16 mouse cellular contexts compared by ENCODE assay signal in genomic region chr2:79371326-79372153, GRCm38 (mm10).
A peak's percentile ranks its signal among the peaks of the same experiment; 100 is the strongest.
DNase-seq lines count a peak whose midpoint lies in the region; ATAC-seq and TF ChIP-seq lines count a peak whose summit lies in the region.
"Had no signal": no experiment of that assay in that cellular context is flagged by ENCODE, and none has a peak within 500 bp of the region (broad histone marks: within the 10 kb centered on the region; RNA-seq: fewer than 3 reads in every experiment).

No protein-coding gene starts in this region.

- no peak overlapping the region for H3K4me2 ChIP-seq in kidney, embryonic 16.5 days (replicated peaks; ENCODE audit: low read depth, low read length)
- H3K4me2 ChIP-seq: forebrain, embryonic 15.5 days; hindbrain, embryonic 15.5 days; neural tube, embryonic 15.5 days had no signal

- peaks cover 0 to 6% of the 10 kb centered on the region in 2 experiments; a peak in 3 of 4 replicates for H3K27me3 ChIP-seq in MEL (ENCODE audit: control insufficient read depth in 1 of 2, insufficient read depth in 2 of 2, low read length in 2 of 2)
- H3K27me3 ChIP-seq in kidney, embryonic 16.5 days (ENCODE audit: insufficient read depth, low read length) = no peaks in the 10 kb centered on the region
- H3K27me3 ChIP-seq: forebrain, embryonic 15.5 days; hindbrain, embryonic 15.5 days; neural tube, embryonic 15.5 days had no signal

- TF ChIP-seq RAD21 in MEL (IDR thresholded peaks at IDR 0.05; ENCODE audit: low read depth, low read length) = no peak

- H3K27ac ChIP-seq in layer of hippocampus, adult 2 months = no peak overlapping the region
- H3K27ac ChIP-seq in MEL (ENCODE audit: control insufficient read depth, low read depth, low read length) = peak overlapping the region; percentile 16
- H3K27ac ChIP-seq in kidney, embryonic 16.5 days (ENCODE audit: low read length) = no peak overlapping the region
- H3K27ac ChIP-seq: embryonic facial prominence, embryonic 10.5 days; forebrain, embryonic 15.5 days; heart, embryonic 10.5 days; hindbrain, embryonic 15.5 days; neural tube, embryonic 15.5 days; stomach, postnatal 0 days had no signal

- 0 out of 2 replicates have a peak, but pooled peaks cover 1% of the 10 kb centered on the region for H3K79me2 ChIP-seq in MEL (ENCODE audit: control insufficient read depth, insufficient read depth, low read length, poor library complexity)

- TF ChIP-seq CTCF in layer of hippocampus, adult 2 months (conservative IDR thresholded peaks at IDR 0.05) = no peak
- no peak for TF ChIP-seq CTCF in MEL (IDR thresholded peaks at IDR 0.05 in 2 of 3, conservative IDR thresholded peaks at IDR 0.05 in 1 of 3; ENCODE audit: control insufficient read depth in 1 of 3, insufficient read depth in 1 of 3, low read depth in 2 of 3, low read length in 3 of 3, poor library complexity in 1 of 3, severe bottlenecking in 1 of 3)
- no peak for TF ChIP-seq CTCF in lung, adult 2 months (IDR thresholded peaks at IDR 0.05; ENCODE audit: insufficient read depth, low read length)

- ATAC-seq in kidney, embryonic 16.5 days (ENCODE audit: low FRiP score, low TSS enrichment) = no peak
- ATAC-seq: forebrain, embryonic 15.5 days; intestine, embryonic 16.5 days; midbrain, embryonic 16.5 days had no signal

- no peaks in the 10 kb centered on the region for H3K9me3 ChIP-seq in MEL (replicated peaks; ENCODE audit: insufficient read depth, low read length)
- H3K9me3 ChIP-seq in kidney, embryonic 16.5 days (ENCODE audit: low read length) = no peaks in the 10 kb centered on the region
- H3K9me3 ChIP-seq: embryonic facial prominence, embryonic 10.5 days; forebrain, embryonic 15.5 days; heart, embryonic 10.5 days; hindbrain, embryonic 15.5 days; neural tube, embryonic 15.5 days had no signal

- TF ChIP-seq EP300 in MEL (IDR thresholded peaks at IDR 0.05; ENCODE audit: low read depth in 1 of 2, low read length in 2 of 2) = peak in 1 of 2 experiments; percentile 32; a peak in 1 of 4 replicates

- H3K4me1 ChIP-seq in MEL (ENCODE audit: control insufficient read depth in 1 of 2, insufficient read depth in 2 of 2, low read length in 2 of 2) = peaks cover 3 to 4% of the 10 kb centered on the region in 2 experiments; a peak in 3 of 4 replicates
- H3K4me1 ChIP-seq in kidney, embryonic 16.5 days (ENCODE audit: insufficient read depth, low read length) = 0 out of 2 replicates have a peak, but pooled peaks cover 4% of the 10 kb centered on the region
- H3K4me1 ChIP-seq in lung, adult 2 months (ENCODE audit: control insufficient read depth, insufficient read depth, low read length) = no peaks in the 10 kb centered on the region
- H3K4me1 ChIP-seq: forebrain, embryonic 15.5 days; heart, embryonic 10.5 days; neural tube, embryonic 15.5 days had no signal

- H3K36me3 ChIP-seq in MEL (ENCODE audit: control insufficient read depth in 1 of 2, insufficient read depth in 2 of 2, low read length in 2 of 2) = peaks cover 0 to 5% of the 10 kb centered on the region in 2 experiments; a peak in 2 of 4 replicates
- H3K36me3 ChIP-seq in kidney, embryonic 16.5 days (ENCODE audit: insufficient read depth, low read length) = no peaks in the 10 kb centered on the region
- H3K36me3 ChIP-seq: embryonic facial prominence, embryonic 10.5 days; forebrain, embryonic 15.5 days; heart, embryonic 10.5 days; hindbrain, embryonic 15.5 days; neural tube, embryonic 15.5 days had no signal

- TF ChIP-seq POLR2A in MEL (IDR thresholded peaks at IDR 0.05; ENCODE audit: control insufficient read depth in 1 of 2, insufficient read depth in 1 of 2, low read depth in 1 of 2, low read length in 2 of 2, poor library complexity in 1 of 2) = no peak
- TF ChIP-seq POLR2A in lung, adult 2 months (IDR thresholded peaks at IDR 0.05; ENCODE audit: borderline replicate concordance, extremely low read depth, low read depth, low read length) = no peak

- DNase-seq in layer of hippocampus, adult 2 months (ENCODE audit: low spot score in 2 of 2) = no peak
- no peak for DNase-seq in layer of hippocampus, postnatal 10 days (ENCODE audit: low spot score in 2 of 2)
- DNase-seq in A20 (ENCODE audit: low read depth, low spot score) = peak; percentile 66
- peak; percentile 57 for DNase-seq in MEL (ENCODE audit: low read depth, low spot score)
- peak; percentile 16 for DNase-seq in naive thymus-derived CD4-positive, alpha-beta T cell, adult 2 months (ENCODE audit: low read depth)
- DNase-seq in lung, adult 2 months = no peak
- DNase-seq: right cerebral cortex, adult 18-20 months had no signal

- peak overlapping the region; percentile 61; the same call in 1 of the 2 replicates for H3K4me3 ChIP-seq in layer of hippocampus, adult 2 months
- peak overlapping the region; percentile 69 to 82 for H3K4me3 ChIP-seq in MEL (ENCODE audit: control insufficient read depth in 1 of 2, insufficient read depth in 1 of 2, low read depth in 2 of 2, low read length in 2 of 2)
- H3K4me3 ChIP-seq in kidney, embryonic 16.5 days (ENCODE audit: low read length) = no peak overlapping the region
- H3K4me3 ChIP-seq in lung, adult 2 months (replicated peaks; ENCODE audit: extremely low read depth, low read depth, low read length) = no peak overlapping the region
- H3K4me3 ChIP-seq: embryonic facial prominence, embryonic 10.5 days; forebrain, embryonic 15.5 days; heart, embryonic 10.5 days; hindbrain, embryonic 15.5 days; neural tube, embryonic 15.5 days had no signal

- peak overlapping the region; percentile 67 for H3K9ac ChIP-seq in MEL (ENCODE audit: control insufficient read depth, low read depth, low read length, poor library complexity, severe bottlenecking)
- H3K9ac ChIP-seq in kidney, embryonic 16.5 days (replicated peaks; ENCODE audit: low read length) = no peak overlapping the region
- H3K9ac ChIP-seq: forebrain, embryonic 15.5 days; hindbrain, embryonic 15.5 days; neural tube, embryonic 15.5 days had no signal

- WGBS in kidney, embryonic 16.5 days = 90% methylated on average over 7 of the region's 7 CpGs
- WGBS in lung, adult 2 months = 84% methylated on average over 7 of the region's 7 CpGs

TF ChIP-seq in MEL, 35 proteins besides CTCF, POLR2A, EP300 and RAD21:
- TF ChIP-seq POLR2AphosphoS5 (IDR thresholded peaks at IDR 0.05; ENCODE audit: borderline replicate concordance, low read depth, low read length) (no peak), ETS1 (IDR thresholded peaks at IDR 0.05; ENCODE audit: low read depth, low read length) (peak; percentile 74), ZKSCAN1 (IDR thresholded peaks at IDR 0.05; ENCODE audit: low read depth, low read length) (no peak), TCF12 (IDR thresholded peaks at IDR 0.05; ENCODE audit: low read depth, low read length) (no peak), GATA1 (IDR thresholded peaks at IDR 0.05; ENCODE audit: low read depth, low read length) (peak; percentile 18; the same call in 1 of the 2 replicates), ZMIZ1 (IDR thresholded peaks at IDR 0.05; ENCODE audit: low read depth, low read length) (no peak), KAT2A (conservative IDR thresholded peaks at IDR 0.05; ENCODE audit: low read depth, low read length) (no peak), ZC3H11A (IDR thresholded peaks at IDR 0.05; ENCODE audit: low read depth, low read length) (no peak), GABPA (IDR thresholded peaks at IDR 0.05; ENCODE audit: low read depth, low read length) (no peak), MEF2A (IDR thresholded peaks at IDR 0.05; ENCODE audit: extremely low read depth, insufficient replicate concordance, low read depth, low read length, poor library complexity, severe bottlenecking) (no peak), MXI1 (IDR thresholded peaks at IDR 0.05; ENCODE audit: low read depth, low read length) (no peak; the same call in none of the 2 replicates), MAX (IDR thresholded peaks at IDR 0.05; ENCODE audit: low read length) (0 out of 2 replicates have a peak, but pooled peaks have one; percentile 21), POLR2AphosphoS2 (IDR thresholded peaks at IDR 0.05; ENCODE audit: low read length) (no peak), USF2 (IDR thresholded peaks at IDR 0.05; ENCODE audit: borderline replicate concordance in 1 of 2, insufficient read depth in 1 of 2, low read depth in 1 of 2, low read length in 2 of 2) (no peak), TBP (IDR thresholded peaks at IDR 0.05; ENCODE audit: low read depth, low read length) (no peak), NELFE (IDR thresholded peaks at IDR 0.05; ENCODE audit: low read depth, low read length) (no peak), NRF1 (IDR thresholded peaks at IDR 0.05; ENCODE audit: insufficient read depth, low read depth, low read length, poor library complexity, severe bottlenecking) (no peak), HCFC1 (IDR thresholded peaks at IDR 0.05; ENCODE audit: low read depth, low read length) (0 out of 2 replicates have a peak, but pooled peaks have one; percentile 34), BHLHE40 (IDR thresholded peaks at IDR 0.05; ENCODE audit: borderline replicate concordance, low read depth, low read length) (no peak), ZNF384 (IDR thresholded peaks at IDR 0.05; ENCODE audit: low read depth, low read length) (peak; percentile 85), RCOR1 (IDR thresholded peaks at IDR 0.05; ENCODE audit: low read depth, low read length) (no peak), CHD2 (IDR thresholded peaks at IDR 0.05; ENCODE audit: low read length) (no peak), E2F4 (IDR thresholded peaks at IDR 0.05; ENCODE audit: borderline replicate concordance, low read depth, low read length) (no peak), ELF1 (IDR thresholded peaks at IDR 0.05; ENCODE audit: low read depth, low read length) (no peak), SIN3A (IDR thresholded peaks at IDR 0.05; ENCODE audit: low read length) (peak; percentile 36; the same call in 1 of the 2 replicates), USF1 (IDR thresholded peaks at IDR 0.05; ENCODE audit: low read depth, low read length) (no peak), TAL1 (IDR thresholded peaks at IDR 0.05; ENCODE audit: low read length) (no peak)
TF ChIP-seq in MEL: peak in this region for 6.

Comparison
In these comparisons a context has a peak if more than half of its experiments do, and no peak if none do; other contexts are left out.
1. DNase-seq: peak in A20 (single experiment), MEL (single experiment) and naive thymus-derived CD4-positive, alpha-beta T cell, adult 2 months (single experiment); none in layer of hippocampus, adult 2 months (0 of 2), layer of hippocampus, postnatal 10 days (0 of 2) and lung, adult 2 months (single experiment).
2. H3K4me3 ChIP-seq: peak in layer of hippocampus, adult 2 months (single experiment) and MEL (2 of 2); none in kidney, embryonic 16.5 days (single experiment) and lung, adult 2 months (single experiment).